Mouse (Mus musculus): ENCODE data around the gene Plxnc1. TPM values are rescaled to one million over a fixed set of nuclear protein-coding genes. Genes with fewer than 3 reads are reported as not detected.

Plxnc1 gene
- total RNA-seq, 2 experiments from 2014 or later = 6.2 to 6.9 TPM

DNA sequence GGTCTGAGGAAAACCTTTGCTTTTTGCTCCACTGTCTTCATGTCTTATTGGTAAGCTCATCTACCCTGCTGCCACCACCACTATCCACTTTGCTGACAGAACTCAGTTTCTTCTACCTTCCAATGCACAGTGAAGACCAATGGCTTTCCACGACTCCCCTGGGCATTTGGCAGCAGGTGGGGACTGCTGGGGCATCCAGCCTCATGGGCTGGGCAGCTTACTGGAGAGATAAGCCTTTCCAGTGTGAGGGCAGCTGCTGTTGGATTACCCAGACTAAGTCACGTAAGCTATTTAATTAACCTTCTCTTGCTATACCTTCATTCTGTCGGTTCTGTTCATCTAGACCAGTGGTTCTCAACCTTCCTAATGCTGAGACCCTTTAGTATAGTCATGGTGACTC is 126.5 kb downstream of the Plxnc1 start:
- no peak for DNase-seq

DNA sequence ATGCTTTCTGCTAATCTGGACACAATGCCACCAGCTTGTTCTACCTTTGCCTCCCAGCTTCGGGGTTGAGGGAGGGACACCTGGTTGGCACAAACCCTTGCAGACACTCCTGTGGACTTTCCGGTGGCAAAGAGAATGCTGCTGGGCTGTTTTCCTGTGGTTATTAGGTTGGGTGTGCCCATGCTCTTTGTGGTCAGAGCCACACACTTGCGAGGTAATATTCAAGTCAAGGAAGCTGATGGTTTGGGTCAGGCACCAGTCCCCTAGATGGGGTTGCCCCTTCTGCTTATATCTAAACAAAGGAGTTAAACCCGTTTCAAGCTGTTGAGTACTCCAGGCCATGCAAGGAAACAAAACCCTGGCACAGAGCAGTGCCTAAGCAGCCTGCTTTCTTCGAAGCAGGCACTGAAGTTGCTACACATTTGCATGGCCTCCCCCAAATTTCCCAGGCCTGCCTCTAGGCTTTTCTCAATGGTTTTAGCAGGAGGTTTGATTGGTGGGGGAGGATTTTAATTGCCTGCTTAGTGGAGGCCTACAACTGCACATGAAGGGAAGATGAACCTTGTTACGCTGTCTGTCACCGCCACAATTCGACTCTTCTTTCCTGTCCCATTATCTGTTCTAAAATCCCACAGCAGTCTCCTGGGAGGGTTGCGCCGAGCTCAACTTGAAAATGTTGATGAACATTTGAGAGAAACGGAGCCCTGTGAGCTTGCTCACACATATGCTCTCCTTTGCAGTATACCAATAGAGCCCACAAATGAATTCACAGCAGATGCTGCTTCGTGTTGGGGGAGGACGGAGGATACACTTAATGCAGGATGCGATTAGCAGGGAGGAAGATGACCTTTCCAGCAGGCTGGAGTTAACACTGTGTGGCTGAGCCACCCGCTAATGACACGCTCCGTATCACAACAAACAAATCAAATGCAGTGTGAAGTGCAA is 132.5 kb downstream of the Plxnc1 start:
- no peak for DNase-seq

DNA sequence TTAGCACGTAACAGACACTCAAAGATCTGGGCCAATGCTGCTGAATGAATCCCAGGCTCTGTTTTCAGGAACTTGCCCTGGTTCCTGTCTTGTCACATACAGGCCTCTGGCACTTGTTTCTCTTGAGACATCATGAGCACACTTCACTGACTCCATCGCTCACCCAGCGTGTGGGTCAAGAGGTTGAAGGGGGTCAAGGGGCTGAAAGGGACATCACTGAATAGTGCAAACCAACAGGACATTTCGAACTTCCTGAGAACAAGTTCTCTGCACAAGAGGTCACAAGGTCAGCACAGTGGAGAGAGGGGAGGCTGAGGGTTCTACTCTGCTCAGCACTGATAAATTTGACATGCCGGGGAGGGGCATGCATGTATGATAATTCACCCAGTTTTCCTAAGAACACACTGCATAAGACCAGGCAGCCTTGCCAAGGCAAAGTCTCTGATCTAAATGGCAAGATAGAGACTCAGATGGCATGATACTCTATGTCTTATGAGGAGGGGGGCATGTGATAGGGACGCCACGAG is 134.6 kb downstream of the Plxnc1 start:
- DNase-seq = no peak

DNA sequence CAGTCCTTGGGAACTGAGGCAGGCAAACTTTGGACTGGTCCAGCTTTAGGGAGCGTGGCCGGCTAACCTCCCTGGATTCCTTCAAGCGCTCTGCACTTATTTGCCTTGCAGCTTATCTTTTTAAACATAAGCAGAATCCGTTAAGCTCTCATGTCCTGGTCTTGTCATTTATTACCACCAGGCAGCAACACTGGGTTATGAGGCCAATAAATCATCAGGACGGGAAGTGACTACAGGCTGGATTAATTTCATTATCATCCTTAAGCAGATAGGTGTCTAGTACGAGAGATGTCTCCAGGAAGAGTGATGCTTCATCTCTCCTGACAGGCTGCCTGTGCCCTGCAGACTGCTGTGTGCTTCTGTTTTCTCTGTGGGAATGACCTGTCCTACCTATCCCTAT is 136.4 kb downstream of the Plxnc1 start:
- DNase-seq = no peak

DNA sequence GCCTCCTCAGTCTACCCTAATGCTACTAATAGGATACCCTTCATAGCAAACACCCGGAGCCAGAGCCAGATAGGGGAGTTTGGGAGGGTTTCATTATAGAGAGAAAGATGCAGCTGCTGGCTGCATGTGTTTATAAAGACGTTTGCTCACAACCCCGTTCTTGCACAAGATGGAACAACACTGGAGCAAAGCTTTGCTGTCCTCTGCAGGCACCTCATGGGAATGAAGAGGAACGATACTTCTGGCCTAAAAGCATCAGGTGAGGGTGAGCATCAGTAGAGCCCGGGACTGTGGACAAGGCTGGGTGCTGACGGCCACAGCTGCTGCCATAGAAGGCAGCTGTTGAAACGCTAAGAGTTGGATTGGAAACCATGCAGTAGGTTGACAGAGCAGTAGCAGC is 137.3 kb downstream of the Plxnc1 start:
- no peak for DNase-seq

DNA sequence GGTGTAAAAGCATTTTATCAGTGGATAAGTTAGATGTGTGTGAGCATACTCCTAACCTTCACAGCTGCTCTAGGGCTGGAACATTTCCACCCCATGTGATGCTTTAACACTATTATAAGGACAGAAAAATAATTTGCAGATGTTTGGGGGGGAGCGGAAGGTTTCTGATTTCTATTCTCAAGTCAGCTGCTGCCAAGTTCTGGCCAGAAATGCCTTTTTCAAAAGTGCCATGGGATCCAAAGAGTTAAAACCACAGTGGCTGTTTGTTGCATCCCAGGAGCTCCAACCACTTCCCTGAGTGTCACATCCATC is 139.8 kb downstream of the Plxnc1 start:
- DNase-seq = no peak

DNA sequence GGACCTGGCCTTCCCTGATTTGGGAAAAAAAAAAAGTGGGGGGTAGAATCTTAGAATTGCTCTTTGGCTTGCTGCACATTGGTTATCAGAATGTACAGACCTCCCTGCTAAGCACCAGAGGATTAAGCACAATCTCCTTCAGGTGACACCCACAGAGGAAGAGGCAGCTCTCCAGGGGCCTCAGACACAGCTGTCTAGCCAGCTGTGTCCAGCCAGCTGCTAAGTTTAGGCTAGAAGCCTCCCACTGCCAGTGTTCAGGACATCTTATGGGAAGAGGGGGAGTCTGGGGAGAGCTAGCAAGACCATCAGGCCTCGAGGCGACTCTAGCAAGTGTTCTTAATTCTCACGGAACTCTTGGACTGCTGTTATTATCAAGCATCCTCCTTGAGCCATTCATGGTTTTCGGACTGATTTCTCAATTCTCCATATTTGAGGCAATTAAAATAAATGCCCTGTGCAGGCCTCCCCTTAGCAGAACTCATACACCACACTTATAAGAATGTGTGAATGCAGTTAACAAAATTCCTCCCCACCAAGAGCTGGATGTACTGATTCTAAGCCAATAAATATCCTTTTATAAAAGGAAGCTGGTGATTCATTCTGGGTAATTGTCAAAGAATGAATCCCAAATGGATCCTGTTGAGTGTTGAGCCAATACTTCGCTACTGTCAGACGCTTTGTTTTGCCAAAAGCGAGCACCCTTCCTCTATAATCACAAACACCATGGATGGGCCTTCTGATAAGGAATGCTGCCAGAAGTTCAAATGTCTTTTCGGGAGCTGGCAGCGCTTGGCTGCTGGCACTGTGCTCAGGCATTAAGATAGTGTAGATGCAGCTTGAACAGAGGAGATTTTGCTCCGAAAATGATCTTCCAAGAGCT is 140.4 kb downstream of the Plxnc1 start:
- peak; percentile 30 for DNase-seq

DNA sequence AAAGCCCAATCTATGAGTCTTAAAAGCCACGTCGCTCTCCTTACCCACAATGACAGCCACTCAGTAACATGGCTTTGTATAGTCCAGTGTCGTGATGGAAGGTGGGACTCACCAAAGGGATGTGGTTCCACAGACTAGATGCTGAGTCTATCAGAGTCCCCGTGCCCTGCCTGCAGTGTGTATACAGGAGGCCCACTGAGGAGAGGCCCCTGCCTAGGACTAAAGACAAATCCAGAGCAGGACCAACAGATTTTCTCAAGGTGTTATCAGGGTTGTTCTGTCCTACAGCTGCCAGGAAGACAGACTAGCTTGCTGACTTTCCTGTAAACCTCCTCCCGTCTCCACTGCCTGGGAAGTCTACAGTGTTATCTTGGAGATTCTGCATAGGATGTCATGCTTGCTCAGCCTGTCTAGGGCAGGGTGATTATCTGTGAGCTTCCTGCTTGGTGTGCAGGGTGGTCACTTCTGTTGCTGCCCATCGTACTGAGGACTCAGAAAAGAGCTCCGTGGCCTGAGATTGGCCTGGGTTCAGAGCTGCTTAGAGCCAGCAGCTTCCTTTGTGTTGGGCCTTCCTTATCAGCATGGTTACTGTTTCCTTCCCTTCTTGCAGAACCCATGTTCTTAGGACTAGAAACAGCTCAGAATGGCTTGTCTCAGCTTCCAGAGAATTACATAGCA is 143.8 kb downstream of the Plxnc1 start:
- DNase-seq = no peak

DNA sequence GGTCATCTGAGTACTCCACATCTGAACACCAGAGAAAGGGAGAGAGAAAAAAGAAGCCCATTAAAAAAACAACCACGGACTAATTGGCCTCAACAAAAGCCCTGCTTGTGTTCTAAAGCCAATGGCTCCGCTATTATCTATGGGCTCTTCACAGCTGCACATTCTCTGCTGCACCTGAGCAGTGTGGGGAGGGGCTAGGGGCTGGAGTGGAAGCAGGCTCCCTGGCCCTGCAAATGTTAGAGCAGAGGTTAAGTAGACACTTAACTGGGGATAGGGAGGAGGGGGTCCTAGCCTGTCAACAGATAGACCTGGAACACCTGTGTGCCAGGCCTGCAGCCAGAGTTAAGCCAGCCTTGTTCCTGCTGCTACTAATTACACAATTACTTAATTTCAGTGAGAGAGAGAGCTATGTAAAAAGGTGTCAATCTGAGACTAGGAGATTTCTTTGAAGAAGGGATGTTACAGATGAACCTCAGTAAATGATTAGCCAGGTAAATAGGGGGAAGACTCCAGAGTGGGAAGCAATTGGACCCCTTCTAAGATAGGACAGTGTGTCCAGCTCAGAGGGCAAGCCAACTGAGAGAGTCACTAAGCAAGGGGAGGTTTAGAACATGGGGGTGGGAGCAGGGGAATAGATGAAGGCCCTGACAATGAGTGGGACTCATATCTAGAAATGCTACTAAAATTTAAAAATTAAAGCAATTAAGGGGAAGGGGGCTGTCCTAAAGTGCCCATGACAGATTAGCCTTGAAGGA is 145.0 kb downstream of the Plxnc1 start:
- DNase-seq = no peak

DNA sequence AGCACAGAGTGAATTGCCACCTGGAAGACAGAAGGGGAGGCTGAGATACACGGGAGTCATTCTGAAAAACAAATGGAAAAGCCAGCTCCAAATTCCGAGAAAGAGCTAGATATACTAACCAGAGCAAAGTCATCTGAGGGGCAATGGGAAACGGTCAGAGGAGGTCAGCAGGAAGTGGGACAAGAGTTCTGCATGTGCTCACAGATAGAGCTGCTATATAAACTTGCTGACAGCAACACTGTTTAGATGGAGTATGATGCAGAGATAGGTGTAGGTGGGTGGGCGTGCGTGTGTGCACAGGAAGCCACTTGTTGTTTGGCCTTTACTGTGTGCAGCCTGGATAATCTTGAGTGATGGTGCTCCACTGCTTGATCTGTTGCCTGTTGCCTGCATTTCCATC is 146.5 kb downstream of the Plxnc1 start:
- DNase-seq = no peak

DNA sequence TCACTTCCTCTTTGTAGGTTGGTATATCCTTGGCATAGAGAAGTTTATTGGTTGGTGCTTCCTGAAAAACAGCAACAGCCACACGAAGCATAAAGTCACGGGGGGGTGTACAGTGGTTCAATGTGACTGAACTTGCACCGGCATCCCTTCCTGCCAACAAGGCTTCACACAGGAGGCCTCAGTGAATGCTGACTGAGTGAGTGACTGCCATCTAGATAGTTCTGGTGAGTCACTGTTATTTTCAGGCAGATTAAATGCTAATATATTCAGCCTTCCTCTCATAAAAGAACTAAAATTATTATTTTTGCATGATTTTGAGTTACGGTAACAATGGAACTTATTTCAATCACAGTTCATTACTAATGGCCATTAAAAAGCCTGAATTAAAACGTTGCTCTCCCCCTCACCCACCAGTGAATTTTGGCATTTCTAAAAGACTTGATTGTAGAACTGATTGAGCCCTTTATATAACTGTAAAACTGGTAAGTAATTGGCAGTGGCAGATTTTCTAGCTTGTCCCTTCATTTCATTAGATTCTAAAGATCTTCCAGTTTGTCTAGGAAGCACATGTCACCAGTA is 149.9 kb downstream of the Plxnc1 start:
- DNase-seq = no peak

DNA sequence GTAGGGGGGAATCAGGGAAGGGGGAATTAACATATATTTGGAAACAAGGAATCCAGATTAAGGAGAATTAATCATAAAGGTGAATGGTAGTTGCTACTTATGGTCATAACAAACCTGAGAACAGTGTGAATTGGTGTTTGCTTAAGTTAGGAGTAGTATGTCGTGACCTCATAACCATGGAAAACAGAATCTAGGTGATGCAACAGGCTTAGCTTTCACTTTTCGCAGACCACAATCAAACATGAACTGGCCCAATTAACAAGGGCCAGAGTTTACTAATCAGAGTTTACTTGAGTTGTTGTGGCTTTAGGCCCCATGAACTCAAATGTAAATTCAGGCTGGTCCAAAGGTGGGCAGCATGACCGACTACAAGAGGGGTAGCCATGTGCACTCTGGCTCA is 150.7 kb downstream of the Plxnc1 start:
- no peak for DNase-seq

DNA sequence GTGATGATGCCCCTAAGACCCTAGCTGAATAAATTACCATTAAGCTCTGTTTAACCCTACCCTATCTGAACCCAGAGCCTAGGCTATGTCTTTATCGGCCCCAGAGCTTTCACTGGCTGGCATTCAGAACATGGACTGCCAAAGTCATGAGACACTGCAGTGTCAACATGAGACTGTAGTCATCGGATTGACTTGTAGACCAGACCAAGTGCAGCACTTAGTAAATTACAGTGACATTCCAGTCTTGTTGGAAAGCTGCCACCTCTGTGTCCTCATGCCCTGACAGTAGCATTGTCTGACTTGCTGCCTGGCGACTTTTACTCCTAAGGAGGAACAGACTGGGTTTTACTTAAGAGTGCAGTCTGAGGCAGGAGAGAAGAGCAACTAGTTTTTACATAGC is 155.4 kb downstream of the Plxnc1 start:
- DNase-seq = peak; percentile 83

DNA sequence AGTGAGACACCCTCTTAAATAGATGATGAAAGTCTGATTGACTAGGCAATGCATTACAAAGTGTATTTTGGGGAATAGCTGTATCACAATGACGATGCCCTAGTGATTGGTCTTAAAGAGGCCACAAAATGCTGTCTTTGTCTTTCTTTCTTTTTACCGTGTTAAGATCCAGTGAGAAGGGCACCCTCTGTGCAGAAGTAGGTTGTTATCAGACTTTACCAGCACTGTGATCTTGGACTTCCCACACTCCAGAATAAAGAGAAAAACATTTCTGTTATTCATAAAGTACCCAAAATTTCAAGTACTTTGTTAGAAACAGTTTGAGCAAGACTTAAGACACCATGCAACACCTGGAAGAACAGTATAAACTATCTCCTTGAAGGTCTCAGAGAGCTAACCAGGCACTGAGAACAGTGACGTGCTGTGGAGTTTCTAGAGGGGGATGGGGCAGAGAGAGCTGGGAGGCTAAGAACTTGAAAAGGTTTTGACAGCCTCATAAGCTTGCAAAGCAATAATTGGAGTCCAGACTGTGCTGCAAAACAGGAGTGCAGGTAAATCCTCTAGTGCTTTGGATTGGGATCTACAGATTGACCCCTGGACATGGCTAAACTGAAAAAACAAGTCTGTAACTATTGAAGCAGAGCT is 163.9 kb downstream of the Plxnc1 start:
- DNase-seq = no peak

DNA sequence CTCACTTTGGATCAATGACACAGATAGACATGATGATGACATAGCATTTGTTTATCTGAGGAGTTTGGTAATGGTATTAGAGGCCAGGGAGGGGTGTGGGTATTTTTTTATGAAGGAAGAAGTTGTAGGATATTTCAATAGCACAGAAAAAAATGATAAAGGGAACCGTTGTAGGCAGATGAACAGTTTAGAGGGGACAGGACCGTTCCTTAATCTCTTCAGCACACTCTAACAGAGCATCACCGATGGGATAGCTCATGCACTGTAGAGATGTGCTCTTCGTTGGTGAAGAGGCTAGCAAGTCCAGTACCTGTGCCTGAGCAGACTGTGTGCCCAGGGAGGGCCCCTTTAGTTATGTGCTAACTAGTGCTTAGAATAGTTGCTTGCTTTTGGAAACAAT is 165.3 kb downstream of the Plxnc1 start:
- DNase-seq = no peak

DNA sequence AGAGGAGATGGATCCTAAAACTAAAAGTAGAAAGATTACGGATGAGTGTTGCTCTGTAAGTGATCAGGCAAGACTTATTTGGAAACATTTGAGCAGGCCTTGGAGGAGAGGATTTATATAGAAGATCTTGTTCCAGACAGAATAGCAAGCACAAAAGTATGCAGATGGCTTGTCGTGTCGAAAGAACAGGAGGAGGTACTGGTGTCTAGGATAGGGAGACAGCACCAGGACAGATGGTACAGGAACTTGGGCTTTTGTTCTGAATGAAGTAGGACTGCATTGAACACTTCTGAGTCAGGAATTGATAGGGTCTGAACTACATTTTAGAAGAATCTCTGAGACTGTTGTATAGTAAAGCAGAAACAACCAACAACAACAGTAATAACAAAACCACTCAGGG is 167.1 kb downstream of the Plxnc1 start:
- no peak for DNase-seq

DNA sequence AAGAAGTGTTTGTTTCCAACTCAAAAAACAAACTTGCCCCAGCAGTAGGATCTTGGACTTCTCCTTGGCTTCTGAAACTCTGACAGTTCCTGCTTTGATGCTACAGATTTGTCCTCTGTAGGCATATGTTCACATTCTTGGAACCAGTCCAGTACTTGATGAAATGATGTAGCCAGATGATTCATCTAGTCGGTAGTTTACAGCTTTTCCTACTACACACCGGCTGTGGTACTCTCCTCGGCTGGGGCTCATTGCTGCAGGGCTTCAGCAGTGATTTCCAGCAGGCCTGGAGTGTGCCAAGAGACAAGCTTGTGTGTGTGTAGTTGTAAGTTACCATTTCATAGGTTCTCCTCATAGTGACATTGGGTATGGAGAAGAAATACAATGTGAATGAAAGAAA is 173.1 kb downstream of the Plxnc1 start:
- DNase-seq = no peak

DNA sequence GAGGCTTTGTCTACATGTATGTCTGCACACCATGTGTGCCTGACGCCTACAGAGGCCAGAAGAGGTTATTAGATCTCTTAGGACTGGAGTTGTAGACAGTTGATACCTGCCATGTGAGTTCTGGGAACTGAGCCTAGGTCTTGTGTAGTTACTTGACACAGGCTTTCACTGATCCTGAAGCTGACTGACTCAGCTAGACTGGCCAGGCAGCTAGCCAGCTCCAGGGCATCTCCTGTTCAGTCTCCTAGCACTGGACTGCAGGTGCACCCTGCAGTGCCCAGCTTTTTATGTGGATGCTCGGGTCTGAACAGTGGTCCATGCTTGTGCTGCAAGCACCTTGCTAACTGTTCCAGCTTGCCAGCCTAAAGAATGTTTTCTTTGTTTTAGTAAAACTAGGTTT is 197.6 kb downstream of the Plxnc1 start:
- DNase-seq = peak; percentile 7

DNA sequence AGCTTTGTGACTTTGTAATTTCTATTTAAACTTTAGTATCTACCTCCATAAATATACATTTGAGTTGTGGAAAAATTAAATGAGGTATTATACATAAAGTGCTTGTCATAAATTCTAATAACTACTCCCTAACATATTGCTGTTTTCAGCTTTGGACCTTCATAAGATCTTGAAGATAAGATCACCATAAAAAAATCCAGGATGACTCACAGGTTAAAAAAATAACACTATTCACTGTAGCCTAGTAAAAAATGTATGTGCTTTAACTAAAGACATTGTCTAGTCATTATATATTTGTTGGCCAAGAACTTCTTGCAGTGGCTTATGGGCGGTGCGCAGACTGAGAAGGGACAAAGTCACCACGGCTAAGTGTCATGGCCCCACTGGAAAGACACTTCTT is 203.2 kb downstream of the Plxnc1 start:
- no peak for DNase-seq
